Mouse (Mus musculus): ENCODE measurements at regions not wholly inside any gene's neighbourhood (a gene's known extent, or its start where the extent isn't known, plus 50 kb on each side); places are given as distances from the start of the nearest gene placed in this dataset.

DNA sequence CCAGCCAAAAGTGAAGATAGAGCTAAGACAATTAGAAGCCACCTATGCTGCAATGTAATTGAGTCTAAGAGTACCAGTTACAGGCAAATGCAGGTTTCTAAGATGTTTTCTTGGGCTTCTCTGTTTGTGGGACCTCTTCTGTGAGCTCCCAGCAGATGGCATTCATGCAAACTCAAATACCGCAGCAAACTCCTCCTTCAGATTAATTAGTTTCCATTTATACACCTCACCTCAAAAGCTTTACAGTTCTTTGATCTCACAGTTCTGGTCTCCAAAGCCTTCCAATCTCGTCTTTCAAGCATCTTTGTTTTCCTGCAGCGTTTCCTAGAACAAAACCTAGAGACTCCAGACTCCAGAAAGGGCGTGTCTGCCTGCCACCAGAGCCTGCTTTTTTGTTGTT, 340.6 kb upstream of the Myt1l start:
- no peaks in the 10 kb centered on the region for H3K27me3 ChIP-seq (ENCODE audit: low read depth, poor library complexity, severe bottlenecking)
- no peak for DNase-seq (ENCODE audit: low spot score)
- no peaks in the 10 kb centered on the region for H3K9me3 ChIP-seq (replicated peaks)
- H3K4me1 ChIP-seq, result no peaks in the 10 kb centered on the region
- no peak overlapping the region for H3K4me3 ChIP-seq
- H3K36me3 ChIP-seq, result no peaks in the 10 kb centered on the region
- WGBS, result 56% methylated on average over 4 of the region's 4 CpGs
- H3K27ac ChIP-seq, result no peak overlapping the region

DNA sequence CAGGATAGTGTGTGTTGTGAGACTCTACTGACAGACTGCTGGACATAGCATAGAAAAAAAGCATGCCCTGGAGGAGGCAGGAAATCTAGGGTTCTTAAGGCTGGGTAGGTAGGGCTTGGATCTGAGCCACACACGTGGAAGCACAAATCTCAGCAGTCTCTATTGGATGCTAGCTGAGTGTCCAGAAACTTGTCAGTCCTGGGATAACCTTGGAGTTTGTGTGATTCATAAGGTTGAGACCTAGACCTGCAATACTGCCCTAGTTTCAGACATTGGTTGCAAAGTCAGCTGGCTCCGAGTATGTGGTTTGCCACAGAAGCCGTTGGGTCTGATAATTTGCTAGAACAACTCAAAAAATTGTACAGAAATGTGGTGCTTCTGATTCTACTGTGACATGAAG, 335.8 kb upstream of the Myt1l start:
- no peaks in the 10 kb centered on the region for H3K4me1 ChIP-seq
- WGBS, result 87% methylated on average over 3 of the region's 3 CpGs
- H3K27ac ChIP-seq, result no peak overlapping the region
- H3K9me3 ChIP-seq (replicated peaks), result no peaks in the 10 kb centered on the region
- no peak overlapping the region for H3K4me3 ChIP-seq
- DNase-seq (ENCODE audit: low spot score), result no peak
- no peaks in the 10 kb centered on the region for H3K36me3 ChIP-seq
- H3K27me3 ChIP-seq (ENCODE audit: low read depth, poor library complexity, severe bottlenecking), result no peaks in the 10 kb centered on the region

DNA sequence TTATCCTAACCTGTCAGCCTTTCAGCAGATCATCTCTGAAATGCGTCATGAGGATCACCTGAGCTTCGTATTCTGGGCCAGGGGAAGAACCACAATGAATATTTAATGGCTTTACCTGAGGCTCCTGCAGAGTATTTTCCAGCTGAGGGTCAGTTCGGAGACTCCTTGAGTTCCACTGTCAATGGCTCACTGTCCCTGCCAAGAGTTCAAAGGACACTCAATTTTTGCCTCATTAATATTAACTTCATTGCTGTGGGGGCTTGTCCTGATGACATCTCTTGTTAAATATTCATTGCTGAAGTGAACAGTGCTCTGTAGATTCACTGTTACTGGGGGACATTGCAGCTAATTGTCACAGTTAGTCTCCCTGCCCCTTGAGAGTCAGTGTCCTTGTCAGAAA, 316.2 kb upstream of the Myt1l start:
- no peak for DNase-seq (ENCODE audit: low spot score)
- H3K9me3 ChIP-seq (replicated peaks), result no peaks in the 10 kb centered on the region
- no peak overlapping the region for H3K27ac ChIP-seq
- H3K27me3 ChIP-seq (ENCODE audit: low read depth, poor library complexity, severe bottlenecking), result no peaks in the 10 kb centered on the region
- 0 out of 2 replicates have a peak, but pooled peaks cover 2% of the 10 kb centered on the region for H3K4me1 ChIP-seq
- no peak overlapping the region for H3K4me3 ChIP-seq
- no peaks in the 10 kb centered on the region for H3K36me3 ChIP-seq
- 63% methylated on average over 3 of the region's 3 CpGs for WGBS

DNA sequence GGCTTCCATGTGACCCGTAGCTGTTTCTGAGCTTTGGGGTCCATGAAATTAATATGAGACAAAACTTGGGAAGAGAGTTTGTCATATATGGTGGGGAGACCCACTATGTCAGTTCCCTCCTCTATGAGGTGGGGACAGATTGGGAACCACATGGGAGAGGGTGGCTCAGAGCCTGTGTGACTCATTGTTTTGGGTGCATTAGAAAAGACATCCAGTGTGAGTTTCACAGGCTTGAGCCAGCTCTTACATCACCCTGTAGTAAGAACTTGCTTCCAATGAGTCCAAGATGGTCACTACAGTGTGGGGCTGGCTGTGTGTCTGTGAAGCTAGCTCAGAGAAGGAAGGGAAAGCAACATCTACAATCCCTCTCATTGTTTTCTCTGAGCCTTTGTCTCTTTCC, 314.6 kb upstream of the Myt1l start:
- Histone ChIP-seq H3K27ac (no peak overlapping the region), H3K36me3 (no peaks in the 10 kb centered on the region), H3K4me1 (0 out of 2 replicates have a peak, but pooled peaks cover 2% of the 10 kb centered on the region), H3K27me3 (ENCODE audit: low read depth, poor library complexity, severe bottlenecking) (no peaks in the 10 kb centered on the region), H3K9me3 (replicated peaks) (no peaks in the 10 kb centered on the region), H3K4me3 (no peak overlapping the region)
- WGBS, result 90% methylated on average over 1 of the region's 1 CpGs
- no peak for DNase-seq (ENCODE audit: low spot score)

DNA sequence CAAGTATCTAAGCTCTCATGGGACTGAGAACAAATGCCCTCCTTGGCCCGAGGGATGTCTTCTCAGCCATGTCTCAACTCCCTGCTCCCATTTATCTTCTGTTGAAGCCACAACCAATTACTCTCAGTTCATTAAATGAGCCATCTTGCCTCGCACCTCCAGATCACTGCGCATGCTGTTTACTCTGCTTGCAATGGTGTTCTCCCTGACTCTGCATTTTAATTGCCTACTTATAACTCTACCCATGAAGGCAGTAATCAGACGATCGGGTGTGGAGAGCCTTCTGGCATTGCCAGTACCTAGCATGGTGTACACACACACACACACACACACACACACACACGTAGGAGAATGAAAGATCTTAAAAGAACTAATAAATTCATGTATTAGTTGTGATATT, 306.1 kb upstream of the Myt1l start:
- Histone ChIP-seq H3K4me1 (no peaks in the 10 kb centered on the region), H3K9me3 (replicated peaks) (no peaks in the 10 kb centered on the region), H3K27ac (no peak overlapping the region), H3K36me3 (no peaks in the 10 kb centered on the region), H3K27me3 (ENCODE audit: low read depth, poor library complexity, severe bottlenecking) (no peaks in the 10 kb centered on the region), H3K4me3 (no peak overlapping the region)
- WGBS, result 89% methylated on average over 6 of the region's 6 CpGs
- DNase-seq (ENCODE audit: low spot score), result no peak

DNA sequence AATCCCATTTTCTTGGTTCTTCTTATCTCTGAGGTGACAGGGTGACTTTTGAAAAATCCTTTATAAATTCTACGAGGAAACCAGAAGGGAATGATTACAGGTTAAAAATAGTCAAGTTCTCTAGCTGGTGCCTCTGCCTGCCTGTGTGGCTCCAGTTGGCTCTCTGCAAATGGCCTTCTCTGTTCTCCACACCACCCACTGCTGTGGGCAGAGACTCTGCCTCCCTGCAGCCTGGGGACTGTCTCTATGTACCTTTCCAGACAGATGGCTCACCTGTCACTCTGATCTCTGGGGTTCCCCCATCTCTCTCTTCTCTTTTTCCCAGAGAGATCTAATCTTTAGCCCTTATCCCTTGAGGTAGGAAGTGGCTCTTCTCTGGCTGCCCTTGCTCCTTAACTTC, 302.2 kb upstream of the Myt1l start:
- Histone ChIP-seq H3K4me1 (no peaks in the 10 kb centered on the region), H3K27me3 (ENCODE audit: low read depth, poor library complexity, severe bottlenecking) (no peaks in the 10 kb centered on the region), H3K4me3 (no peak overlapping the region), H3K9me3 (replicated peaks) (no peaks in the 10 kb centered on the region), H3K27ac (no peak overlapping the region), H3K36me3 (no peaks in the 10 kb centered on the region)
- 47% methylated on average over 1 of the region's 1 CpGs for whole genome bisulfite sequencing
- no peak for DNase-seq (ENCODE audit: low spot score)

DNA sequence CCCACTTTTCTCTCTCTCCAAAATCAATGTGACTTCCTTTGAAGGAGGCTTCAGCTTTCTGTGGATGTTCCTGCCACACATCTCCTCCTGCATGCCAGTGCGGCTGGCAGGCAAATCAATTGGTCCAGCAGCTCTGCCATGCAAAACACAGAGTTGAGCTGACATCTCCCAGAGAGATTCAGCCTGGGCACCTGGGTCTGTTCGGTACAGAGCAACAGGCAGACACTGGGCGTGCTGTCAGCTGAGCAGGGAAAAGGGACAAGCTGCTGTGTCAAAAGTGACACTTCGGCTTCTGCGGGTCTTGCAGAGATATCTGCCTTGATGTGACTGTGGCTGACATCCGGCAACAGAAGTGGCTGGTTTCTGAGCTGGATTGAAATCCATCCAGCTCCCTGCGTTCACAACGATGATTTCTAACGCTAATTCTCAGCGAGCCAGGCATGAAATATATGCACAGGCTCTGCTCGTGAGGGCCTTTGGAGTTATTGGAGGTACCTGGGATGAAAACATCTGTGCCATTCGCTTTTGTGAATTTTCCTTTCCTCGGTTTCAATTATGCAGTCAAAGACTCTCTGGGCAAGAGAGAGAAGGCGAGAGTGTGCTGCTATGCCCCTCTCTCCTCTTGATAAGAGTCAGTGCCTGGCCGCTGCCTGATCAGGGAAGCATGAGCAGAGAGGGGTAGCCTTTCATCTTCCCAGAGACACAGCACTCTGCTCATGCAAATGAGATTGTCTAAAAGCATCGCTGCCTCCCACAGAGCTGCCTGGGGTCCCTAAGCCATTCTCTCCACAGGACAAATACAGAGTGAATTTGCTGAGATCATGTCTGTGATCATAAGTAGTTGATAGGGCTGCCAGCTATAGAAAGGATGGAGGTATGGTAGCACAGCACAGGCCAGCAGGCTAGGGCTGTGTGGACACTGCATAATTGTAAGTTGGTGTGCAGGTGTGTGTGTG, 295.4 kb upstream of the Myt1l start:
- 36% methylated on average over 16 of the region's 16 CpGs for WGBS

DNA sequence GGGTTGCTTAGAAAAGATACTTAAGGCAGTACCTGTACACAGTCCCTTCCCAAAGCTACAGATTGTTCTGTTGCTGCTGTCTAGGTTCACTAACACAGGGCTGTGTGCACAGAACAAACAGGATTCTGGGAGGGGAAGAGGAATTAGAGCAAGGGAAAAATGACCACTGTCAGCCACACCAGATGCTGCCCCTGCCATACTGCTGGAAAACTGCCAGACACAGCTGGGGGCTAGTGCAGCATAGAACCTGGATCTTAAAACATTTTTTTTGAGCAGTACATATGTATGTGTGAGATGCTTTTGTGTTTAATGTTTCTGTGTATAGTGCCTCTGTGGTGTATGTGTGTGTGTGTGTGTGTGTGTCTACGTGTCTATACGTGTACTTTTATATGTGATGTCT, 291.7 kb upstream of the Myt1l start:
- 97% methylated on average over 2 of the region's 2 CpGs for WGBS
- Histone ChIP-seq H3K4me3 (no peak overlapping the region), H3K27ac (no peak overlapping the region), H3K36me3 (no peaks in the 10 kb centered on the region), H3K4me1 (peaks cover 8% of the 10 kb centered on the region), H3K9me3 (replicated peaks) (no peaks in the 10 kb centered on the region), H3K27me3 (ENCODE audit: low read depth, poor library complexity, severe bottlenecking) (no peaks in the 10 kb centered on the region)
- no peak for DNase-seq (ENCODE audit: low spot score)

More for the DNA sequence above, 295.4 kb upstream of the Myt1l start:
- H3K9me3 ChIP-seq (replicated peaks), result no peaks in the 10 kb centered on the region
- H3K36me3 ChIP-seq, result no peaks in the 10 kb centered on the region
- no peak overlapping the region for H3K27ac ChIP-seq
- H3K4me1 ChIP-seq, result peaks cover 7% of the 10 kb centered on the region
- DNase-seq (ENCODE audit: low spot score), result no peak
- no peak overlapping the region for H3K4me3 ChIP-seq
- H3K27me3 ChIP-seq (ENCODE audit: low read depth, poor library complexity, severe bottlenecking), result no peaks in the 10 kb centered on the region

DNA sequence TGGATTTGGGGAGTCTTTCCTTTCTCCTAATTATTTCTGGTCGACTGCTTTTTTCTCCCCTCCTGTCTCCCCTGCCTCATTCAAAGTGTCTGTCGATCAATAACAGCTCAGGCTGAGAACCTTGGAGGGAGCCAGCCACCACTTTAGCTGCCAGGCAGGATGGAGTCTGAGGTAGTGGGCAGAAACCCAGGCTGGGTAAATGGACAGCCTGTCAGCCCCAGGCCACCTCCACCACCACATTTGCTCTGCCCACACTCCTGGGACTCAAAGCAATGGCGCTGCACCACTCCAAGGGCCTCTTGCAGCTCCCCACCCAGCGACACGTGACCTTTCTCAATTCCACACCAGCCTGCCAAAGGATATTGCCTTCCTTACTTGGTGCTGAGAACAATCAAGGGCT, 290.7 kb upstream of the Myt1l start:
- Histone ChIP-seq H3K9me3 (replicated peaks) (no peaks in the 10 kb centered on the region), H3K27me3 (ENCODE audit: low read depth, poor library complexity, severe bottlenecking) (no peaks in the 10 kb centered on the region), H3K4me1 (peaks cover 6% of the 10 kb centered on the region), H3K27ac (no peak overlapping the region), H3K4me3 (no peak overlapping the region), H3K36me3 (no peaks in the 10 kb centered on the region)
- WGBS, result 49% methylated on average over 5 of the region's 5 CpGs
- no peak for DNase-seq (ENCODE audit: low spot score)

DNA sequence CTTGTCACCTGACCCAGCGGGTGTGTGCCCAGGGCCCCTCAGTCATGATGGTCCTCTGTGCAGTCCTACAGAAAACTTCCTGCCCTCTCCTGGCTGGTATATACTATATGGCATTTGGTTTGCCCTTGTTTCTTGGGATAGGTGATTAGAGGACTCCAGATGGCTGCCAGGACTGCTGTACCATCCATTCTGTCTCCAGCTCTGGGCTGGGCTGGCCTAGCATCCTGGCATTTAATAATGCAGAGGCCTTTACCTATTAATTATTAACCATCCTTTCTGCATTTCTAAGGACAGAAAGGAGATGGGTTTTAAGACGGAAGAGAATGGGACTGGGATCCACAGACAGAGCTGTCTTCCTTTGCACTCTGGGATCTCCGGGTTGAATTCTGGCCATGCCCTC, 288.7 kb upstream of the Myt1l start:
- Histone ChIP-seq H3K4me3 (no peak overlapping the region), H3K27me3 (ENCODE audit: low read depth, poor library complexity, severe bottlenecking) (no peaks in the 10 kb centered on the region), H3K27ac (no peak overlapping the region), H3K9me3 (replicated peaks) (no peaks in the 10 kb centered on the region), H3K4me1 (peaks cover 4% of the 10 kb centered on the region), H3K36me3 (no peaks in the 10 kb centered on the region)
- no peak for DNase-seq (ENCODE audit: low spot score)
- WGBS, result 89% methylated on average over 3 of the region's 3 CpGs

DNA sequence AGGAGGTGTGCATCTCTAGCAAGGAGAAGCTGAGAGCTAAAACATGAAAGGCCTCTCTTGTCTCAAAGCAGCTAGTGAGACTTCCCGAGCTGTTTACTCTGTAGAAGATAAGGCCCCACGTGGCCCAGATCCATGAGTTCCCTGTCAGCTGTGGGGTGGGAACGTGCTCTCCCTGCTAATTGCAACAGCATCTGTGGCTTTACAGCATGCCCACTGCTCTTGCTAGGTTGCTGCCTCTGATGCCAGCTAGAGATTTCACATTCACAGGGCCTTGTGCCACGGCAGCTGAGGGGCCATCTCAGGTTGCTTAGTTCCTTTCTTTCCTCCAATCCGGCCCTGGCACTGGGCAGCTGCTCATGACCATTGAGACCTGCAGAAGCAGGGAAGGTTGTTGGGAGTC, 288.2 kb upstream of the Myt1l start:
- WGBS, result 38% methylated on average over 5 of the region's 5 CpGs
- Histone ChIP-seq H3K27ac (no peak overlapping the region), H3K4me1 (peaks cover 4% of the 10 kb centered on the region), H3K4me3 (no peak overlapping the region), H3K9me3 (replicated peaks) (no peaks in the 10 kb centered on the region), H3K27me3 (ENCODE audit: low read depth, poor library complexity, severe bottlenecking) (no peaks in the 10 kb centered on the region), H3K36me3 (no peaks in the 10 kb centered on the region)
- no peak for DNase-seq (ENCODE audit: low spot score)

DNA sequence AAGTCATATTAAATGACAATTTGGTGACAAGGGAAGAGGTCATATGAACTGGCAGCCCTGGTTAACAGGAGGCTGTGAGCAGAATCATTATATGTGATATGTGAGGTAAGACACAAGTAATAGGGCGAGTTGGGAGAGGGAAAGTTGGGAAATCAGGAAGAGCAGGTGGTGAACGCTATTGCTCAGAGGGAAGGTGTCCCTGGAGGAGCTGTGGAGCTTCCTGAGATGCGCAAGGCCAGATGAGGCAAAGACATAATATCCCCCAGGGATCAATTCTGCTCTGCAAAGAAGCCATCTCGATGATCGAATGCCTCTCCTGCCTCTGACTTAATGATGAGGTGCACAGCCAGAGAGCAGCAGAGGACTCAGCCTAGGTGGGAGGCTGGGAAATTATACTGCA, 285.1 kb upstream of the Myt1l start:
- H3K36me3 ChIP-seq, result no peaks in the 10 kb centered on the region
- H3K4me3 ChIP-seq, result no peak overlapping the region
- peaks cover 6% of the 10 kb centered on the region for H3K4me1 ChIP-seq
- no peaks in the 10 kb centered on the region for H3K27me3 ChIP-seq (ENCODE audit: low read depth, poor library complexity, severe bottlenecking)
- H3K9me3 ChIP-seq (replicated peaks), result no peaks in the 10 kb centered on the region
- no peak overlapping the region for H3K27ac ChIP-seq
- no peak for DNase-seq (ENCODE audit: low spot score)
- 83% methylated on average over 5 of the region's 5 CpGs for WGBS

DNA sequence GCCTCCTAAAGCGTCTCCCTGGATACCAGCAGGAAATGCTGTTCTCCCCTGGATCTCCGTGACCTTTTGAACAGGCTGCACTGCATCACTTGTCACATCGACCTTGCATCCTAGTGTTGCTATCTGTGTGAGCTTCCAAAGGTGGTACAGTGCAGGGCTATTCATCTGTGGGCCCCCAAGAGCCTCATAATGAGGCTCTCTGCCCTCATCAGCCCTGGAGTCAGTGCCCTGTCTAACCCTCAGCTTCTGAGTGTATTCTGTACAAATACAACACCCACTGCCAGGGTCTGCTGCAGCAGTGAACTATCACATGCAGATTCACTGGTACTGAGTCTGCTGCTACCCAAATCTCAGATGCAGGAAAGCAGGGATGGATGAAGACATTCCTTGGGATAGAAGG, 282.1 kb upstream of the Myt1l start:
- Histone ChIP-seq H3K4me3 (no peak overlapping the region), H3K27ac (no peak overlapping the region), H3K4me1 (peaks cover 6% of the 10 kb centered on the region), H3K27me3 (ENCODE audit: low read depth, poor library complexity, severe bottlenecking) (no peaks in the 10 kb centered on the region), H3K36me3 (no peaks in the 10 kb centered on the region), H3K9me3 (replicated peaks) (no peaks in the 10 kb centered on the region)
- no peak for DNase-seq (ENCODE audit: low spot score)
- 35% methylated on average over 3 of the region's 3 CpGs for WGBS

DNA sequence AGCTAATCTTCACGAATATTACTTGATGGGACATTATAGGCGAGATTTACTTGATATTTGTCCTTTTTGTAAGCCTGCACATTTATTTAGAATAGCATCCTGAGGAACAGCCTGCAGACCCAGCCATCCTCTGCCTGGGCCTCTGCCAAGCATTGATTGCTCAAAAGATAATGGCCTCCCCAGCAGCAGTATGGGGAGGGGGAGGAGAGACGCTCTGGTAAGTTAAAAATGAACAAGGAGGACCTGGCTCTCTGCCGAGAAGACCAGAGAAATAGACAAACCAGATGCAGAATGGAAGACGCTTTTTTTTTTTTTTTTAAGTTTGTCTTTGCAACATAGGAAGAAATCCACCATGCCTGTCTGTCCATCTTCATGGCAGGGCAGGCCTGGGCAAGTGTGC, 280.8 kb upstream of the Myt1l start:
- WGBS, result 80% methylated on average over 5 of the region's 5 CpGs
- Histone ChIP-seq H3K4me1 (peaks cover 10% of the 10 kb centered on the region), H3K36me3 (no peaks in the 10 kb centered on the region), H3K4me3 (no peak overlapping the region), H3K27ac (no peak overlapping the region), H3K9me3 (replicated peaks) (no peaks in the 10 kb centered on the region), H3K27me3 (ENCODE audit: low read depth, poor library complexity, severe bottlenecking) (no peaks in the 10 kb centered on the region)
- no peak for DNase-seq (ENCODE audit: low spot score)
